Mouse (Mus musculus) cerebellum, adult (tissue): ENCODE measurements around the gene Rps6kb2.
"Not testable (repeated sequence)": the region's sequence is repeated elsewhere in the genome, so short reads cannot be mapped to it uniquely, and the experiment has no call there.

ENCODE experiments used
- ATAC-seq: cut with Nextera tagmentation; 2 replicates; pipeline ENCODE4 v1.9.2; 2017; ENCODE audit warnings: mild to moderate bottlenecking, moderate library complexity, mixed read lengths; ENCODE audit not compliant: insufficient number of reproducible peaks, low FRiP score, low TSS enrichment

The Rps6kb2 gene

GRCm38 (mm10) chr19:4144550-4145498 is 18.3 kb downstream of the Rps6kb2 start:
- ATAC-seq: no peak

GRCm38 (mm10) chr19:4143759-4144268 is 19.3 kb downstream of the Rps6kb2 start, which contains the start of gene Cabp4:
TSS of gene Cabp4 (minus strand) at chr19:4144033.
- no peak for ATAC-seq

- ATAC-seq: no peak
Measured at GRCm38 (mm10) chr19:4142416-4143173, 20.6 kb downstream of the Rps6kb2 start.

GRCm38 (mm10) chr19:4140147-4140546 is 23.0 kb downstream of the Rps6kb2 start:
- ATAC-seq: no peak

GRCm38 (mm10) chr19:4139446-4139845 is 23.7 kb downstream of the Rps6kb2 start, which contains the start of gene Gpr152:
TSS of gene Gpr152 (plus strand) at chr19:4139787.
- ATAC-seq: no peak

GRCm38 (mm10) chr19:4137913-4138312 is 25.2 kb downstream of the Rps6kb2 start:
- no peak for ATAC-seq

- ATAC-seq: no peak
Measured at GRCm38 (mm10) chr19:4136463-4136862, 26.7 kb downstream of the Rps6kb2 start.

- ATAC-seq: 0 out of 2 replicates have a peak, but pooled peaks have one; percentile 56
Measured at GRCm38 (mm10) chr19:4135963-4136345, 27.2 kb downstream of the Rps6kb2 start.

- ATAC-seq: not testable (repeated sequence)
Measured at GRCm38 (mm10) chr19:4135229-4135962, 27.8 kb downstream of the Rps6kb2 start.

GRCm38 (mm10) chr19:4134354-4134753 is 28.8 kb downstream of the Rps6kb2 start:
- no peak for ATAC-seq

GRCm38 (mm10) chr19:4131768-4132167 is 31.4 kb downstream of the Rps6kb2 start:
- ATAC-seq: 0 out of 2 replicates have a peak, but pooled peaks have one; percentile 23

- ATAC-seq: no peak
Measured at GRCm38 (mm10) chr19:4131075-4131474, 32.1 kb downstream of the Rps6kb2 start.

- no peak for ATAC-seq
Measured at GRCm38 (mm10) chr19:4130106-4130505, 33.0 kb downstream of the Rps6kb2 start.

- ATAC-seq: no peak
Measured at GRCm38 (mm10) chr19:4129462-4129861, 33.7 kb downstream of the Rps6kb2 start.

- ATAC-seq: no peak
Measured at GRCm38 (mm10) chr19:4126759-4127495, 36.2 kb downstream of the Rps6kb2 start.

- peak; percentile 87 for ATAC-seq
Measured at GRCm38 (mm10) chr19:4125741-4126696, 37.1 kb downstream of the Rps6kb2 start, which contains the start of gene Aip. TSS of gene Aip (minus strand) at chr19:4125858.

- not testable (repeated sequence) for ATAC-seq
Measured at GRCm38 (mm10) chr19:4125268-4125667, 37.9 kb downstream of the Rps6kb2 start.

- ATAC-seq: no peak
Measured at GRCm38 (mm10) chr19:4124432-4124831, 38.7 kb downstream of the Rps6kb2 start.
